Mouse (Mus musculus) E14TG2a.4 (cell line): Measurements from ENCODE around the gene Gpat3.

Source experiments
- CTCF ChIP-seq: conservative IDR thresholded peaks from 2 replicates; pipeline ENCODE4 v1.5.1; 2014; ENCODE audit warnings: low read length
- NANOG ChIP-seq: IDR thresholded peaks from 2 replicates; pipeline ENCODE4 v1.6.1; 2014; ENCODE audit warnings: borderline replicate concordance, low read length, mixed read lengths

GRCm38 (mm10) chr5:100845848-100846598 lies 510 bp downstream of the Gpat3 start:
- no peak for TF ChIP-seq CTCF
- no peak for TF ChIP-seq NANOG
